Mouse (Mus musculus) adrenal gland, postnatal 10 days (tissue): ENCODE measurements around the gene Nqo1. TPM values are rescaled to one million over a fixed set of nuclear protein-coding genes. Genes with fewer than 3 reads are reported as not detected.
A peak's percentile ranks its signal among the peaks of the same experiment; 100 is the strongest.

ENCODE experiments used
- DNase-seq: peaks from one replicate; pipeline ENCODE4 v3.0.0; 2021; ENCODE audit warnings: mixed read lengths
- long read RNA-seq, 2 experiments: library from polyadenylated mRNA; stranded (forward); transcript quantifications; one replicate each; pipeline ENCODE4 v2.0.0; 2021
- total RNA-seq, 2 experiments: library from RNA; stranded (reverse); gene quantifications; 2 replicates each; pipeline ENCODE4 v1.2.3; 2021

Nqo1 gene
- 1 to 10 TPM; 4.1 to 6.9 TPM for total RNA-seq
- long read RNA-seq, experiment 1, partial matches to known transcripts: 1 of 2 reads
- long read RNA-seq, experiment 1, other reads (novel, unspliced or antisense): 0 of 2 reads
- long read RNA-seq, experiment 2, partial matches to known transcripts: 0 of 1 reads
- long read RNA-seq, experiment 2, other reads (novel, unspliced or antisense): 0 of 1 reads

- DNase-seq: peak; percentile 83
These were observed at the start of gene Nqo1 for GRCm38 (mm10) chr8:107403038-107403781. Nqo1 (minus strand) TSS chr8:107403206.

- DNase-seq: no peak
These were observed 48.5 kb upstream of the Nqo1 start for GRCm38 (mm10) chr8:107451414-107452066.

- no peak for DNase-seq
These were observed 46.6 kb upstream of the Nqo1 start for GRCm38 (mm10) chr8:107449655-107450054.

GRCm38 (mm10) chr8:107449130-107449529 is 46.1 kb upstream of the Nqo1 start:
- no peak for DNase-seq

GRCm38 (mm10) chr8:107448382-107448889 is 45.4 kb upstream of the Nqo1 start:
- DNase-seq: no peak

GRCm38 (mm10) chr8:107447713-107448112 is 44.7 kb upstream of the Nqo1 start:
- DNase-seq: no peak

GRCm38 (mm10) chr8:107444626-107445025 is 41.6 kb upstream of the Nqo1 start:
- DNase-seq: no peak

- no peak for DNase-seq
These were observed 37.0 kb upstream of the Nqo1 start for GRCm38 (mm10) chr8:107439880-107440625.

GRCm38 (mm10) chr8:107437711-107438110 is 34.7 kb upstream of the Nqo1 start:
- DNase-seq: no peak

- peak; percentile 37 for DNase-seq
These were observed 33.9 kb upstream of the Nqo1 start for GRCm38 (mm10) chr8:107436841-107437421.

- peak; percentile 85 for DNase-seq
These were observed 33.2 kb upstream of the Nqo1 start, which contains the start of gene Wwp2 for GRCm38 (mm10) chr8:107435962-107436831. Wwp2 (plus strand) TSS chr8:107436365.

- no peak for DNase-seq
These were observed 32.5 kb upstream of the Nqo1 start for GRCm38 (mm10) chr8:107435421-107435961.

GRCm38 (mm10) chr8:107430821-107431220 is 27.8 kb upstream of the Nqo1 start:
- no peak for DNase-seq

- no peak for DNase-seq
These were observed 22.2 kb upstream of the Nqo1 start for GRCm38 (mm10) chr8:107425230-107425597.

GRCm38 (mm10) chr8:107424597-107425229 is 21.7 kb upstream of the Nqo1 start, which contains the start of gene Nob1:
Nob1 (minus strand) TSS chr8:107425051.
- peak; percentile 99 for DNase-seq

- no peak for DNase-seq
These were observed 21.2 kb upstream of the Nqo1 start for GRCm38 (mm10) chr8:107424176-107424575.

GRCm38 (mm10) chr8:107417001-107417400 is 14.0 kb upstream of the Nqo1 start:
- DNase-seq: no peak

- no peak for DNase-seq
These were observed 10.9 kb upstream of the Nqo1 start for GRCm38 (mm10) chr8:107413881-107414280.

GRCm38 (mm10) chr8:107412552-107412951 is 9.5 kb upstream of the Nqo1 start:
- DNase-seq: no peak

GRCm38 (mm10) chr8:107411391-107411790 is 8.4 kb upstream of the Nqo1 start:
- DNase-seq: no peak
